Mouse (Mus musculus): ENCODE measurements around the gene Dynlt1c. TPM values are rescaled to one million over a fixed set of nuclear protein-coding genes. Genes with fewer than 3 reads are reported as not detected.
"Not testable (repeated sequence)": the region's sequence is repeated elsewhere in the genome, so short reads cannot be mapped to it uniquely, and the experiment has no call there.

Dynlt1c gene
- polyA plus RNA-seq, 1 experiment from 2014 or later, result 6.7 TPM

DNA sequence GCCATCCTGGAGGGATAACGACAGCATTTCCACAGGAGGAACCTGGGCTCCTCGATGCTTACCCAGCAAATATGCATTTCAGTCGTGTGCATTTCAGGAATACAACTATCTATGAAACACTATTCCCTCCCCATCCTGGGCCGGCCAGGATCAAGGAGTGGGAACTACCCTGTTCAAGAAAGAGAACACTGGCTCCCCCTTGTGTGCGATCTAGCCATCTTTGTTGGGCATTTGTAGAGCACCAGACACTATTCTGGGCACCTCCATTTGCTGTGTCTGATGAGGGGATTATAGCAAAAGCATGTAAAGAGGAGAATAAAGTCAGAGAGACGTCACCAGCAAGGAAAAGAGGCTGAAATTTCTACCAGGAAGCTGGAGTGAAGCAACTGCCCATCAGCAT, 12.8 kb upstream of the Dynlt1c start:
- H3K9me3 ChIP-seq (ENCODE audit: low read length); H3K4me2 ChIP-seq (ENCODE audit: low read depth, low read length); H3K27me3 ChIP-seq (ENCODE audit: insufficient read depth, low read length); H3K27ac ChIP-seq (ENCODE audit: low read depth); H3K4me1 ChIP-seq (ENCODE audit: insufficient read depth); H3K4me3 ChIP-seq (ENCODE audit: low read depth, low read length); DNase-seq; H3K9ac ChIP-seq (replicated peaks); ATAC-seq; H3K36me3 ChIP-seq (replicated peaks; ENCODE audit: insufficient read depth, low read length): not testable (repeated sequence)
- no CpG with 5 or more reads among the region's 6 CpGs for WGBS (ENCODE audit: insufficient replicate concordance)

DNA sequence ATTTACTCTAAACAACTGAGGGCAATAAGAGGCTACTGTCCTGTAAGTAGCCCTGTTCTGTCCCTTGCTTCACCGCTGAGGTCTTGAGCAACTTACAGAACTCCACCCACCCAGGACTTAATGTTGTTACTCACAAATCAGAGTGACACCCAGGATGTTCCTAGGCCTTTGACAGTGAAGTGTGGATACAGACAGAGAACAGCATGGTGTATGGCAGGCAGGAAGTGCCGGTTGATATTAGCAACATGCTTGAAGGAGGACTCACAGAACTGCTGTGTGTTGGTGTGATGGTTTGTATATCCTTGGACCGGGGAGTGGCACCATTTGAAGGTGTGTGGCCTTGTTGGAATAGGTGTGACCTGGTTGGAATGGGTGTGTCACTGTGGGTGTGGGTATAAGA, 9.4 kb upstream of the Dynlt1c start:
- H3K4me3 ChIP-seq (ENCODE audit: low read depth, low read length); H3K9ac ChIP-seq (replicated peaks); H3K27ac ChIP-seq (ENCODE audit: low read depth); ATAC-seq; DNase-seq; H3K27me3 ChIP-seq (ENCODE audit: insufficient read depth, low read length); H3K36me3 ChIP-seq (replicated peaks; ENCODE audit: insufficient read depth, low read length); H3K4me2 ChIP-seq (ENCODE audit: low read depth, low read length); H3K4me1 ChIP-seq (ENCODE audit: insufficient read depth); H3K9me3 ChIP-seq (ENCODE audit: low read length): not testable (repeated sequence)
- 91% methylated on average over 2 of the region's 3 CpGs for whole genome bisulfite sequencing (ENCODE audit: insufficient replicate concordance)

DNA sequence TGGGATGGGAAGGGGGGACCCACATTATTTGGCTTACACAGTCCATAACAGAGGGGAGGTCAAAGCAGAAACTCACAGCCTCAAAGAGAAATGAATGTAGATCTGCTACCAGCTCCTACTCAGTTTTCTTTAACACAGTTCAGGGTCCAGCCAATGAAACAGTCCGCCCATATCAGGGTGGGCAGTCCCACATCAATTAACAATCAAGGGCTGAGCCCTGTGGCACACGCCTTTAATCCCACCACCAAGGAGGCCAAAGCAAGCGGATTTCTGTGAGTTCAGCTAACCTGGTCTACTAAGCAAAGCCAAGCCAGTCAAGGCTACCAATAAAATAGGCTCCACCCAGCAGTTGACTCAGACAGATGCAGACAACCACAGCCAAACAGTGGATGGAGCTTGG, 7.6 kb upstream of the Dynlt1c start:
- H3K4me2 ChIP-seq (ENCODE audit: low read depth, low read length); ATAC-seq: not testable (repeated sequence)

DNA sequence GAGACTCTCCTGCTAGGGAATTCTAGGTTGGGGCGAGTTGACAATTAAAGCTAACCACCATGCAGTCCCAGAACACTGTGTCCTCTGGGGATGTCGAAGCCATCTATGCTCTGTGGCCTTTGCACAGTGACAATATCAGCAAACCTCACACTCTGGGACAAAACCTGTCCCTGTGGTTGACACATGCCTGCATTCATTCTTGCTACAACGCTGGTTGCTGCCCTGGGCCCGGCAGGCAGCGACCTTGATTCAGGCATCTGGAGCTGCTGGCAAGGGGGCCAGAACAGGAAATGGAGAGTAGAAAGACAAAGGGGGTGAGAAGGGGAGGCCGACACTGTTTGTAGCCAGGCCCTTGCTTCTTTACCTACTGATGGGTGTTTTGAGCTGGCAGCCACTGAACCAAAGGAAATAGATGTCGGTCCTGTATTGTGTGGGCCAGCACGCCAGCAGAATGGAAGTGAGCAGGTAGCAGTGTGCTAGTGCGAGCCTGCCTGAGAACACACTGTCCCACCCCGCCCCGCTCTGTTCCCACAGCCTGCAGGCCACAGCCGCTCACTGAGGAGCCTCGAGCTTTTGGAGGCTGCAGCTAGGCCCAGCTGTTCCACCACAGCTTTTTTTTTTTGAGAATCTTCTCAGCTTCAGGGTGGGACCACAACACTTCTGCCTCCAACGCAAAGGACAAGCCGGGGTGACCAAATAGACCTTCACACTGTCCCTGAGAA, 5.5 kb upstream of the Dynlt1c start:
- not testable (repeated sequence) for DNase-seq; H3K4me3 ChIP-seq (ENCODE audit: low read depth, low read length); H3K4me2 ChIP-seq (ENCODE audit: low read depth, low read length); H3K36me3 ChIP-seq (replicated peaks; ENCODE audit: insufficient read depth, low read length); H3K27me3 ChIP-seq (ENCODE audit: insufficient read depth, low read length); H3K9me3 ChIP-seq (ENCODE audit: low read length); H3K9ac ChIP-seq (replicated peaks); H3K27ac ChIP-seq (ENCODE audit: low read depth); H3K4me1 ChIP-seq (ENCODE audit: insufficient read depth)
- peak; percentile 89 for ATAC-seq
- 39% methylated on average over 7 of the region's 15 CpGs for WGBS (ENCODE audit: insufficient replicate concordance)

More for the DNA sequence above, 7.6 kb upstream of the Dynlt1c start:
- 69% methylated on average over 3 of the region's 3 CpGs for WGBS (ENCODE audit: insufficient replicate concordance)
- H3K4me1 ChIP-seq (ENCODE audit: insufficient read depth); H3K27ac ChIP-seq (ENCODE audit: low read depth); DNase-seq; H3K9ac ChIP-seq (replicated peaks); H3K4me3 ChIP-seq (ENCODE audit: low read depth, low read length); H3K27me3 ChIP-seq (ENCODE audit: insufficient read depth, low read length); H3K36me3 ChIP-seq (replicated peaks; ENCODE audit: insufficient read depth, low read length); H3K9me3 ChIP-seq (ENCODE audit: low read length): not testable (repeated sequence)

- not testable (repeated sequence) for H3K27me3 ChIP-seq (ENCODE audit: insufficient read depth, low read length); ATAC-seq; H3K27ac ChIP-seq (ENCODE audit: low read depth); DNase-seq; H3K4me3 ChIP-seq (ENCODE audit: low read depth, low read length); H3K36me3 ChIP-seq (replicated peaks; ENCODE audit: insufficient read depth, low read length); H3K4me2 ChIP-seq (ENCODE audit: low read depth, low read length); H3K4me1 ChIP-seq (ENCODE audit: insufficient read depth); H3K9ac ChIP-seq (replicated peaks); H3K9me3 ChIP-seq (ENCODE audit: low read length)
- 74% methylated on average over 7 of the region's 7 CpGs for WGBS (ENCODE audit: insufficient replicate concordance)
Observed at GRCm38 (mm10) chr17:6598356-6598755, 3.1 kb upstream of the Dynlt1c start.

DNA sequence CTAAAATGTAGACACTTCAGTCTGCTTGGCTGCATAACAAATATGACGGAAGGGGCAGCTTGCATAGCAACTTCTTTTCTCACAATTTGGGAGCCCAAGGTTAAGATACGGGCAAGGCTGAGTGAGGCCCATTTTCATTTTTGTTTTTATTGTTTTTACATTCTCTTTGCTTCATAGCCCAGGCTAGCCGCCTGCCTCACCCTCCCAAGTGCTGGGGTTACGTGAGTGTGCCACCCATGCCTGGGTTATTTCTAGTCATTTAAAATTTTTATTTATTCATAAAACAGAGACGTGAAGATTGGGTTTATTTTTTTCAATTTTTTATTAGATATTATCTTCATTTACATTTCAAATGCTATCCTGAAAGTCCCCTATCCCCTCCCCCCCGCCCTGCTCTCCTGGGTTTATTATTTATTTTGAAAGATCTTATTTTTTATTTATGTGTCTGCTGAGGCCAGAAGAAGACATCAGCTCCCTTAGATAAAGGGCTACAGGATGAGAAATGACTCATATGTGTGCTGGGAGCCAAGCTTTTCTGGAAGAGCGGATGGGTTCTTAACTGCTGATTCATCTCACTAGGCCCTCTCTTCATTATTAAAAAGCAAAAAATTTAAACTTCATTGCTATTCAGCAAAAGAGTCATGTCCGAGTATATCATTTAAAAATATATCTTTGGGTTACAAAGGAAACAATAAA, 1.1 kb upstream of the Dynlt1c start:
- H3K36me3 ChIP-seq (replicated peaks; ENCODE audit: insufficient read depth, low read length); H3K9me3 ChIP-seq (ENCODE audit: low read length); ATAC-seq; H3K9ac ChIP-seq (replicated peaks); H3K27me3 ChIP-seq (ENCODE audit: insufficient read depth, low read length); H3K4me3 ChIP-seq (ENCODE audit: low read depth, low read length); DNase-seq; H3K4me1 ChIP-seq (ENCODE audit: insufficient read depth); H3K27ac ChIP-seq (ENCODE audit: low read depth); H3K4me2 ChIP-seq (ENCODE audit: low read depth, low read length): not testable (repeated sequence)
- 81% methylated on average over 5 of the region's 8 CpGs for WGBS (ENCODE audit: insufficient replicate concordance)

- DNase-seq; H3K4me1 ChIP-seq (ENCODE audit: insufficient read depth); H3K27ac ChIP-seq (ENCODE audit: low read depth); H3K9ac ChIP-seq (replicated peaks); H3K4me3 ChIP-seq (ENCODE audit: low read depth, low read length); H3K36me3 ChIP-seq (replicated peaks; ENCODE audit: insufficient read depth, low read length); H3K27me3 ChIP-seq (ENCODE audit: insufficient read depth, low read length); H3K4me2 ChIP-seq (ENCODE audit: low read depth, low read length); ATAC-seq; H3K9me3 ChIP-seq (ENCODE audit: low read length): not testable (repeated sequence)
- 3% methylated on average over 3 of the region's 4 CpGs for WGBS (ENCODE audit: insufficient replicate concordance)
Observed at GRCm38 (mm10) chr17:6602205-6602604, 734 bp downstream of the Dynlt1c start.

DNA sequence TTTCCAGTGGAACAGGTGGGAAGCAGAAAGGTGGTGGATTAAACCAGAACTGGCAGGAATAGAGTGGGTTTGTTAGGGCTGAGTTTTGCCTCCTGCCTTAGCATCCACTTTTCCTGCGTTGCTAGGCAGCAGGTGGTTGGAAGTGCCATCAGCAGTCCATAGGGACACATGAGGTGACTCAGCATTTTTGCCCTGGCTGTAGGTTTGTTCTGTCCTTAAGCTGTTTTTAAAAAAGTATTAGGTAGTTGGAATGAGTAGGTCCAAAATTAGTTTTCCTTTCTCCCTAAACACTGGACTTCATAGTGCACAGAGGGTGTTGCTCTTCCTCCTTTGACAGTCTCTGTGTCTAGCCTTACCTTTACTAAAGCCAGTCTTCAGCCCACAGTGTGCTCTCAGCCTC, 3.9 kb downstream of the Dynlt1c start:
- ATAC-seq; H3K4me2 ChIP-seq (ENCODE audit: low read depth, low read length): not testable (repeated sequence)
- 93% methylated on average over 1 of the region's 1 CpGs for WGBS (ENCODE audit: insufficient replicate concordance)

GRCm38 (mm10) chr17:6613524-6613923, 12.1 kb downstream of the Dynlt1c start:
- not testable (repeated sequence) for ATAC-seq, DNase-seq
- 91% methylated on average over 11 of the region's 14 CpGs for WGBS (ENCODE audit: insufficient replicate concordance)

More for the DNA sequence above, 3.9 kb downstream of the Dynlt1c start:
- H3K36me3 ChIP-seq (replicated peaks; ENCODE audit: insufficient read depth, low read length); H3K4me1 ChIP-seq (ENCODE audit: insufficient read depth); H3K9me3 ChIP-seq (ENCODE audit: low read length); H3K4me3 ChIP-seq (ENCODE audit: low read depth, low read length); DNase-seq; H3K9ac ChIP-seq (replicated peaks); H3K27ac ChIP-seq (ENCODE audit: low read depth); H3K27me3 ChIP-seq (ENCODE audit: insufficient read depth, low read length): not testable (repeated sequence)

DNA sequence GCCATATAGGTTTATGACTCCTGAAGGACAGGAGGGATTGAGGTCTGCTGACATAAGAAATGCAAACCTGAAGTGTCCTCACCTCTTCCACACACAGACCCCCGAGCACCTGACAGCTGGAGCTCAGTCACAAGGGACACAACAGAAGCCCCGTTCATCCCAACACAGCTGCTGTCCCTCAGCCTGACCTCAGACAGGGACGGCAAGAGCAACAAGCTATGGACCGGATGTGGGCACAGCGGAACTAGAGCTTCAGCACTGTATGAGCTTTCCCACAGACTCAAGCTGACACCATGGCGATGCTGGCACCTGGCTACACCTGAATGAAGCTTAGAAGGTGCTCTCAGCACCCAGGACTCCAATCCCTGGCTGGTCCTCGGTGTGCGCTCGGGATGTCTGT, 12.8 kb downstream of the Dynlt1c start:
- ATAC-seq, DNase-seq: not testable (repeated sequence)

More at GRCm38 (mm10) chr17:6613524-6613923, 12.1 kb downstream of the Dynlt1c start:
- not testable (repeated sequence) for H3K4me1 ChIP-seq (ENCODE audit: insufficient read depth); H3K27ac ChIP-seq (ENCODE audit: low read depth); H3K4me3 ChIP-seq (ENCODE audit: low read depth, low read length); H3K4me2 ChIP-seq (ENCODE audit: low read depth, low read length); H3K9me3 ChIP-seq (ENCODE audit: low read length); H3K36me3 ChIP-seq (replicated peaks; ENCODE audit: insufficient read depth, low read length); H3K27me3 ChIP-seq (ENCODE audit: insufficient read depth, low read length); H3K9ac ChIP-seq (replicated peaks)

More for the DNA sequence above, 12.8 kb downstream of the Dynlt1c start:
- not testable (repeated sequence) for H3K9ac ChIP-seq (replicated peaks); H3K27me3 ChIP-seq (ENCODE audit: insufficient read depth, low read length); H3K4me3 ChIP-seq (ENCODE audit: low read depth, low read length); H3K36me3 ChIP-seq (replicated peaks; ENCODE audit: insufficient read depth, low read length); H3K9me3 ChIP-seq (ENCODE audit: low read length); H3K4me2 ChIP-seq (ENCODE audit: low read depth, low read length); H3K4me1 ChIP-seq (ENCODE audit: insufficient read depth); H3K27ac ChIP-seq (ENCODE audit: low read depth)
- 70% methylated on average over 4 of the region's 9 CpGs for WGBS (ENCODE audit: insufficient replicate concordance)

Measured in liver, postnatal 0 days (tissue).